Mouse (Mus musculus) B cell, adult 62 days (primary cell): ENCODE results near the gene Gm10681. TPM values are rescaled to one million over a fixed set of nuclear protein-coding genes. Genes with fewer than 3 reads are reported as not detected.

Source experiments
- total RNA-seq: library from RNA; stranded (reverse); gene quantifications from 4 replicates; pipeline ENCODE4 v1.2.4, GENCODE M21; 2023

Gene Gm10681
- total RNA-seq = not detected in 4 replicates

GRCm38 (mm10) chr3:98588707-98589106 lies at the start of gene Gm10681:
Gm10681 (minus strand) TSS chr3:98588807.

DNA sequence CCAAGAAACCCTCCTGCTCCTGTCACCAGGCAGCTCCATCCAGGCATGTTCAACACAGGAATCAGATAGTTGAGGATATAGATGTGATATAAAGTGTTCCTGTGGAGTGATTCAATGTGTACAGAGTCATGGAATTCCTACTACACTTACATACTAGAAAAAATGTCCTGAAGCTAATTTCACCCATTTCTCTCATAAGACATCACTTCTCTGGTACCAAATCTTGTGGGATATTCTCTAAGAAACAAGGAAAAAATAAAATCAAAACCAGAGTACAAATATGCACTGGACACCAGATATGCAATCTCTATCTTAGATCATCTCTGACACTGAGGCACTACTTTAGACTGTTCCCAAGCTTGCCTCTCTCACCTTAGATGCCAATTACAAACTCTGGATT lies 41.5 kb upstream of the Gm10681 start, which contains the start of gene Hsd3b5:
Hsd3b5 (minus strand) TSS at position 101 of the 400 bp plus-strand sequence.

GRCm38 (mm10) chr3:98510414-98510813 lies 78.2 kb downstream of the Gm10681 start, which contains the start of gene Hsd3b4:
Hsd3b4 (minus strand) TSS chr3:98510514.

Other genes starting within 250 kb of the Gm10681 start
- gene Phgdh, start 248.8 kb downstream of the Gm10681 start, total RNA-seq = 52.7 to 62.8 TPM (median 55.5 TPM) in 4 replicates
- gene Zfp697, start 206.3 kb downstream of the Gm10681 start, total RNA-seq = not detected in 4 replicates
- not detected in 4 replicates for gene Gm4450, start 131.7 kb downstream of the Gm10681 start, total RNA-seq
- not detected in 4 replicates for gene Hsd3b4, start 78.3 kb downstream of the Gm10681 start, total RNA-seq
- not detected in 4 replicates for gene Hsd3b5, start 41.4 kb upstream of the Gm10681 start, total RNA-seq
- gene Hsd3b2, start 135.7 kb upstream of the Gm10681 start, total RNA-seq = 0.15 to 0.19 TPM in 2 of 4 replicates, not detected in the others
- gene Hsd3b3, start 174.3 kb upstream of the Gm10681 start, total RNA-seq = not detected in 4 replicates
- gene Hsd3b6, start 225.6 kb upstream of the Gm10681 start, total RNA-seq = not detected in 4 replicates